Mouse (Mus musculus) embryo, embryonic 10 days (tissue): ENCODE measurements around the gene Psg22.
"Not testable (repeated sequence)": the region's sequence is repeated elsewhere in the genome, so short reads cannot be mapped to it uniquely, and the experiment has no call there.

Experiments
- DNase-seq: peaks from one replicate; pipeline ENCODE4 v3.0.0-alpha.2; 2015; ENCODE audit warnings: low spot score

Gene Psg22

GRCm38 (mm10) chr7:18717790-18718189 is at the start of gene Psg22:
Psg22 (plus strand) TSS chr7:18718090.
- no peak for DNase-seq

- DNase-seq = peak; percentile 82
These were observed 38.1 kb upstream of the Psg22 start for GRCm38 (mm10) chr7:18679772-18680171.

DNA sequence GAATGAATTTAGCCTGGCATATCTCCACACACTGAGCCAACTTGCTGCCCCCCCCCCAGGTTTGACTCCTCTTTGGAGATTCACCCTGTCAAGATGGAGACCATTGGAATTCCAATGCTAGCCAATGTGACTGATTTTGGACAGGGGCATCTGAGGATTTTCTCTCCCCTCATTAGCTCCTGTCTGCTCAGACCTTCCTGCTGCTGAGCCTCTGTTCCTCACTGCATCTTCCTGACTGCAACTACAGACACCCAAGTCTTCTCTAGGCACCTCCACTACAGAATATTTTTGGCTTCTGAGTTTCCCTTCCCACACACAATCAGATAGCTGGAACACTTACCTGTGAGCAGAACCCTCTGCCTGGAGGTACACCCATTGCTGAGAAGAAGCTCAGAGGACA is 32.3 kb upstream of the Psg22 start:
- DNase-seq = no peak

GRCm38 (mm10) chr7:18686085-18686484 is 31.8 kb upstream of the Psg22 start, which contains the start of gene Psg20:
Psg20 (minus strand) TSS chr7:18686185.
- no peak for DNase-seq

- peak; percentile 6 for DNase-seq
These were observed 7.6 kb upstream of the Psg22 start for GRCm38 (mm10) chr7:18710331-18710730.

DNA sequence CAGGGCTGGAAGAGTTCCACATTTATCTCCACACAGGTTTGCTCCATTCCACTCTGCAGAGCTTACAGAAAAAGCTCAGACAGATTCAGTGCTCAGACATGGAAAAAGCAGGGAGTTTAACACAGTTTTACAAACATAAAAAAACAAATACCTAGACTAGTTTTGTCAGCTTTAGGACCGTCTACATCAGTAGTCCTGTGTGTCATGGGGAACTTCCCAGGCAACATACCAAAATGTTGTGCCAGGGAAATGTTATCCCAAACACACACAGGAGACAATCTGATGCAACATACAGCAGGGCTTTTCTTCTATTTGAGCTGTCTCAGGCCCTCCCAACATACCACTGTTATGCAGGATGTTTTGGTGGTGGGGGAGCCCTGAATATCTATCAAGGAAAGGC is 7.0 kb upstream of the Psg22 start:
- DNase-seq = no peak

- DNase-seq = no peak
These were observed 2.3 kb upstream of the Psg22 start for GRCm38 (mm10) chr7:18715546-18715945.

DNA sequence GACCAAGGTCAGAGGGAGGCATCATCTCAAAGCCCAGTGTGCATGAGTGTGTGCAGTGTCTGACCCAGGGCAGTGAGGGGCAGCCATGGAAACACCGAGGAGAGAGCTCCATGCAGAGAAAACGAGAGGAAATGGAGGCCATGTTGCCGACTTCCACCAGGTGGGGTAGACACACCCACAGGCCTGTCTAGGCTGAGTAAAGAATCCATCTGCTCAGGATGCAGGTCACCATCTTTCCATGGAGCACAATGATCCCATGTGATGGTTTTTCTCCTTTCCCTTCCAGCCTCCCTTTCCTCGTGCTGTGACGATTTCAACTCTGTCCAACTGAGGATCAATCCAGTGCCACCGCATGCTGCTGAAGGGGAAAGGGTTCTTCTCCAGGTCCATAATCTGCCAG is 6.1 kb downstream of the Psg22 start:
- DNase-seq = no peak

GRCm38 (mm10) chr7:18725931-18726330 is 8.0 kb downstream of the Psg22 start:
- not testable (repeated sequence) for DNase-seq

DNA sequence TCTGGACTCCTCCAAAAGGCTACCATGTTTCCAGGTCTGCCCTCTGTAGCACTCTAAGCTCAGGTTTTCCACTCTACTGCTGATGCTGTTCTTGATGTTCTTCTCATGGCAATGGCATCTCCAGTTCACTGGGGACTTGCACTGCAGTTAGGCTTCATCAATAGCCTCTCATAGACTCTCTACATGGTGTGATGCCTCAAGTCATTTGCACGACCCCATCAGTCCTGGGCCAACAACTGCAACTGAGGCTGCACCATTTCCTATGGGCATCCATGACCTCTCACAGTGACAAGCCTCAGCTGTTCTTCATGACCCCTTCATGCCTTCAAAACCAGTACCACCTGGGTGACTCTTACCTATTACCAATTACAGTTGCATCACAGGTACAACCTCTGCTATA is 10.5 kb downstream of the Psg22 start:
- no peak for DNase-seq

GRCm38 (mm10) chr7:18733111-18733510 is 15.2 kb downstream of the Psg22 start:
- no peak for DNase-seq

DNA sequence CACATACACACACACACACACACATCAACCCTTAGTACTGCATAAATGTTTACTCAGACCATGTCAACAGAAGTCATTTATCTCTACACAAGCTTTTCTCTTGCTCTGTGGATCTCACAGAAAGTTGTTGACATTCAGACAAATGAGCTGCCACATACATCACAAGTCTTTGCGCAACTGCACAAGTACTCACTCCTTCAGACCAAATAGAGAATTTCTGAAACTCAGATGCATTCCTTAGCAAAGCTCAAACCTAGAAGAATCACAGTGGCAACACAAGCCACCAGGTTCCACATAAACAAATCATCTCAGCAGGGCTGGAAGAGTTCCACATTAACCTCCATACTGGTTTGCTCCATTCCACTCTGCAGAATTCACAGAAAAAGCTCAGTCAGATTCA is 16.6 kb downstream of the Psg22 start:
- no peak for DNase-seq

GRCm38 (mm10) chr7:18746189-18746860 is 28.4 kb downstream of the Psg22 start:
- DNase-seq = peak; percentile 66

DNA sequence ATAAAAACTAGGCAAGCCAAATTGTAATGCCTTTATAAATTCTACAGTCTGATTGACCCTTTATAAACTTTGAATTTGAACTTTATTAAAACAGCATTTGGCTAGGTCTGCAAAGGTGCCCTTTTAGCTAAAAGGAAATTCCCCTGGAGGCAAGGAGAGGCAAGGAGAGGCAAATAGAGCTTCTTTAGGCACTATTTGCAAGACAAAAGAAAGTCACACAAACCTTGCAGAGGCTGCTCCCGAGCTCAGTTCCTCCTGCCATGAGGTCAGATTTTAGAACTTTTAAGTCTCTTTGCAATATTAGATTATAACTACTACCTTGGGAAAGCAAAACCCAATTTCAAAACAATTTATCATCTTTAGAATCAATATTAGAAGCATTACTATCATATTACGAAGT is 29.5 kb downstream of the Psg22 start:
- DNase-seq = not testable (repeated sequence)

DNA sequence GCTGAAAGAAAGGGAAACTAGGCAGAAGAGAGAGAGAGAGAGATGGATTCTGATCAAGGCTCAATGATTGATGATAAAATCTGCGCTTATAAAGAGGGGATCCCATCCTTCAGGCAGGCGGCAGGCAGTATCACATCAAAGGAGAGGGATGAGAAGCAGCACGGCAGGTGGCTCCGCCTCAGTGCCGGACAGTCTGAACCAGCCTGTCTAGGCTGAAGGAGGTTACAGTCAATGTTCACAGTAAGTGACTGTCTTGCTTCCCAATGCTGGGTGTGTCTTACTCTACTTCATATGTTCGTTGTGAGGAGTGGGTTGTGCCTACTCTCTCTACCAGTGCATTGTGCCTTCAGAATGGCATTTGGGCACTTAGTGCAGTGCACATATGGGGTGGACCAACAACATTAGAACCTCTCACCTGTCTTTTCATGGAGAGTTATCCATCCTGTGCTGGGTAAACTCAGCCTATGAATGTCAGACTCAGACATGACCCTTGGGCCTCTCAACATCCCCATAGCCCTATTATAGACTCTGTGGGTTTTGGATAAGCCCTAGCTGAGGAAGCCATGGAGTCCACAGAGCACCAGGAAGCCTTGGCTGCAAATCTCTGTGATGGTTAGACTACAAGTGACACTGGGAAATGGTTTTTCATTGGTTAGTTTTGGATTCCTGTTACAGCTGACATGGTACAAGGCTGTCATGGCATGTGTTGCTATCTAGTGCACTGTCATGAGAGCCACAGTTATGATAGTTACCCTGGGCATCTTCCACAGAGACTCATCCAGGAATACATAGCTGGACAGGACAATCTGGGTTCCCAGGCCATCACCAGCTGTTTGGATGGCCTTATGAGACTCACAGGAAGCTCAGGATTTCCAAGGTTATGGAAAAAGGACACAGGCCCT is 31.4 kb downstream of the Psg22 start:
- DNase-seq = peak; percentile 12

DNA sequence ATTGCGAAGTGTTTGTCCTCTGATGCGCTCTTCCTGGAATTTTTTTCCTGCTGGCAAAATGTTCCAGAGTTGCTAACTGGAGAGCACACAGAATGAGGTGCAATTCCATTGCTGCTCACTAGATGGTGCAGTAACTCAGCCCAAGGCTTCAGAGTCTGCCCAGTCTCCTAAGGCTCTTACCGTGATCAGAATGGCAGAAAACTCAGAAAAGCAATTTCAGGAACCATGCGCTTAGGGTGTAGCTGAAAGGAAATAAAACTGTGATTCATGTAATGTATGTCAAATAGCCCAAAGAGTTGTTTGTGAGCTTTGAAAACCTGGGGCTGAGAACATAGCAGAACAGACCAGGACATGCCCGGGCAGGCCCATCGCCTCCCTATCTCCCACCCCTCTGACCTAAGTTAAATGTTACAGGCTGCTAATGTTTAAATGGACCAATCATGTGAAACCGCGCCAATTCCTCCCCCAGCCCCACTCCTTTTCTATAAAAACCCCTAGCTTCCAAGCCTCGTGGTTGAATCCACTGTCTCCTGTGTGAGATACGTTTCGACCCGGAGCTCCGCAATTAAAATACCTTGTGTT is 32.1 kb downstream of the Psg22 start:
- peak; percentile 91 for DNase-seq

DNA sequence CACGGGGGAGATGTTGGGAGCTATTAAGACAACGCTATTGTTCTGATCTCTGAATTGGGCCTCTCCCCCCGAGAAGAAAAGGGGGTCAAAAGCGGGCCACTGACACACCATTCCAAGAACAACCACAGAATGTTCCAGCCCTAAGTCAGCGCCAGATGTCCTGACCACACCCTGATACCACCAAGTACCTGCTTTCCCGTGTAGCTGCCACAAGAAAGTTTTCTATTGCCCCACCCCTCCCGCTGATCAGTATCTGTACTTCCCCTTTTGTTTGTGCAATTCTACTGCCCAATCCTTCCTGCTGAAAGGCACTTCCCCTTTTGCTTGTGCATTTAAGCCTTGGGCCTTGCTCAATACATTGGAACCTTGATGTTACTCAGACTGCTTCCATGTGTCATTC is 42.3 kb downstream of the Psg22 start:
- not testable (repeated sequence) for DNase-seq

DNA sequence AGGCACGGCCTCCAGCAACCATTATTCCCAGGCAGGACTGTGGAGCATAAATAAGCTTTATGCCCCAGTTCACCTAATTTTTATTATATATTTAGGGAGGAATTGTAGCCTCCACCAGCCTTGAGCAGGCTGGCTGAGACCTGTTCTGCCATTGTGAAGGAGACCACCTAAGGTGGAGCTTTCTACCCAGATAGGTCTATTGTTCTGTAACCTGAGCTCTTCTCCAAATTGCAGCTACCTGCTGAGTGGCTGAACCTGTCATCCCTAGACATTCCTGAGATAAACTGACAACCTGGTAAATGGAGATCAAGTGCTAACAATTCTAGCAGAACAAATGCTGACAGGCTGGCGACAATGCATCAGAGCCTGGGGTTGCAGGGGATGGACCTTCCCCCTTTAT is 45.0 kb downstream of the Psg22 start:
- not testable (repeated sequence) for DNase-seq
